Mouse (Mus musculus) liver, adult 10 weeks (tissue): ENCODE data around the gene Gtf2ird1. TPM values are rescaled to one million over a fixed set of nuclear protein-coding genes. Genes with fewer than 3 reads are reported as not detected.

Source experiments
- polyA plus RNA-seq: library from polyadenylated mRNA; stranded (reverse); fragments of 350-450 nt; fragmentation: Illumina TruSeq; extraction: RNeasy Lipid Tissue Mini Kit (QIAGEN cat#74804); gene quantifications from one replicate; pipeline ENCODE4 v1.2.3, GENCODE M21; 2014; ENCODE audit warnings: low read depth, low replicate concordance

The Gtf2ird1 gene
- 8.1 TPM for polyA plus RNA-seq

DNA sequence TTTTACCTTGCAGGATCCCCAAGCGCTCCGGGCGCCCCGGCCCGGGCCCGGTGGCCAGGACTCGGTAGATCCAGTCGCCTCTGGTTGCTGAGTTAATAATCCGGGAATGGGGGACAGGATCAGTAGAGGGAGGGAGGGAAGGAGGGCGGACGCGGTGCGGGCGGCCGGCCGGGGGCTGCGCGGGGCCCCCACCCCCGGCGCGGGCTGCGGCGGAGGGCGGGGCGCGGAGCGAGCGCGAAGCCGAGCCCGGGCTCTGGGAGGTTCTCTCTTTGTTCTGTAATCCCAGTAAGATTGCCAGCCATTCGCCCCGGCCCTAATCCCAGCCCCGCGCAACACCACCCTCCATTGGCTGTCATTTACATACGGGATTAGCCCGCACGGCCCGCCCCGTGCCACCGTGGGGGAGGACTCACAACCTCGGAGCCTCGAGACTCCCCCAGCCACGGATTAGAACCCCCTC lies at the start of gene Gtf2ird1:
Gtf2ird1 (minus strand) TSS at position 214 of the 460 bp plus-strand sequence.

DNA sequence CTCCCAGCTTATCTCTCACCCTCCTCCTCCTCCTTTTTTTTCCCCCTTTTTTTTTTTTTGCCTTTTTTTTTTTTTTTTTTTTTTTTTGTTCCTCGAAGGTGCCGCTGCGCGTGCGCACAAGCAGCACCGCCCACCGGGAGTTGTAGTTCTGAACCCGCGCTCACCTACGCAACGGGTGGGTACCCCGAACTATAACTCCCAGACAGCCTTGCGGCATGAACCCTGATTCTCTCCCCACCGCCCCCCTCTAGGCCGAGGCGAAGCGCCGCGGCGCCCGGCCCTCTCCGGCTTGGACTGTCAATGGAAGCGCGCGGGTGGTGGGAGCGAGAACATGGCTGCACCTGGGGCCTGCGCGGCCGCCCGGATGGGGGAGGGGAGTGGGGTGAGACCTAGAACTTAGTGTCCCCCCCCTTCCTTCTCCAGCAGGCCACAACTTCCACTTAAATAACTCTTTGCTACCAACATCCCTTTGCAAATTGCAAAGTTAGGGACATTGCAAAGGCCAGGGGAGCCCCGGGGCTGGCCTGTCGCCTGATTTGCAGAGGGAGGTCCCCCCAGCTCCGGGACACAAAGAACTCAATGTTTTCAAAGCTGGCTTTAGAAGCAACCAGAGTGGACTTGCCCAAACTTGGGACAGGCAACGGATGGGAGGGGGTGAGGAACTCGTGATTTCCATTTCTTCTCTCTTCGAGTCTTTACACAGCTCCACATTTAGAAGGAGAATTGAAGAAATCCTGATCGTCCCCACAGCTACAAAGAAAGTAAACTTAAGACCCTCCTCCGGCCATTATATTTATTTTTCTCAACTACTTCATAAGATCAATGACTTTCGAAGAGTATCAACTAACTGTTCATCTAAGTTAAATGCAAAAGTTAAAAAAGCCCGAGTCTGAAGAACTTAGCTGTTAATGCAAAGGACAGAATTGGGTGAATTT lies 141.6 kb downstream of the Gtf2ird1 start, which contains the start of gene Gtf2i:
Gtf2i (minus strand) TSS at position 73 of the 935 bp plus-strand sequence.

Other genes with a start within 250 kb of the Gtf2ird1 start
- gene Ncf1, start 227.1 kb downstream of the Gtf2ird1 start, polyA plus RNA-seq: 1.9 TPM
- gene Gtf2i, start 142.0 kb downstream of the Gtf2ird1 start, polyA plus RNA-seq: 30.3 TPM
- gene Clip2, start 95.7 kb upstream of the Gtf2ird1 start, polyA plus RNA-seq: not detected
- not detected for gene Syna, start 103.5 kb upstream of the Gtf2ird1 start, polyA plus RNA-seq
- 5.9 TPM for gene Rfc2, start 124.7 kb upstream of the Gtf2ird1 start, polyA plus RNA-seq
- 0.85 TPM for gene Lat2, start 158.3 kb upstream of the Gtf2ird1 start, polyA plus RNA-seq
- gene Eif4h, start 182.8 kb upstream of the Gtf2ird1 start, polyA plus RNA-seq: 53.3 TPM
- 0.24 TPM for gene Limk1, start 231.9 kb upstream of the Gtf2ird1 start, polyA plus RNA-seq